Mouse (Mus musculus): ENCODE results near the gene Akt1s1. TPM values are rescaled to one million over a fixed set of nuclear protein-coding genes. Genes with fewer than 3 reads are reported as not detected.
A peak's percentile ranks its signal among the peaks of the same experiment; 100 is the strongest.

Gene Akt1s1
- polyA plus RNA-seq (2015; fragmentation: Nextera tagmentation; extraction: Ambion mirVana), result 105 and 107 TPM in 2 replicates

- Histone ChIP-seq H3K4me3 (ENCODE audit: low read length) (peak within 1 kb of the TSS; percentile 82), H3K9ac (ENCODE audit: low read depth, low read length) (peak within 1 kb of the TSS; percentile 91), H3K9me3 (ENCODE audit: control insufficient read depth, low read length) (no peaks in the 10 kb centered on the region), H3K36me3 (ENCODE audit: control insufficient read depth, insufficient read depth, low read length) (peaks cover 22% of the 10 kb centered on the region; the same call in 1 of the 2 replicates), H3K4me2 (ENCODE audit: low read depth, low read length) (peak within 1 kb of the TSS; percentile 94), H3K27me3 (replicated peaks; ENCODE audit: control insufficient read depth, insufficient read depth, low read length) (no peaks in the 10 kb centered on the region), H3K4me1 (ENCODE audit: control insufficient read depth, insufficient read depth, low read length) (peaks cover 28% of the 10 kb centered on the region), H3K27ac (ENCODE audit: low read length) (peak within 1 kb of the TSS; percentile 99)
- ATAC-seq, result peak; percentile 83
- WGBS, result under 1% methylated on average over 54 of the region's 54 CpGs
These were observed at the start of gene Akt1s1, which contains the start of gene Tbc1d17 for GRCm38 (mm10) chr7:44848561-44849415. Gene Akt1s1, plus strand, starts transcription at chr7:44848991. Gene Tbc1d17, minus strand, starts transcription at chr7:44849079.

DNA sequence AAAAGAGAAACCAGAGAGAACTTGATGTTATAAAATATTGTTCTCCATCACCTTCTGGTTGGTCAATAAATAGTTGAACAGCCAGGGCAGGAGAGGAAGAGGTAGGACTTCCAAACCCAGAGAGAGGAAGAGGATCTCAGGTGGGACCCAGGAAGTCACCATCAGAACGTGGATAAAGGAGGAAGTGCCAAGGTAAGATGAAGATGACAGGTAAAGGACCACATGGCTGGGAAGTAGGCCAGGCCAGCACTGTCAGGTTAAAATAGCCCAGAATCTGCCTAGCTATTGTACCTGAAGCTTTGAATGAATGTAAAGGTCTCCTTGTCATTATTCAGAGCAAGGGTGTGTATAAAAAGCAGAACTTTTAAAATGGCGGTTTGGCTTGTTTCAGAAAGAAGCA, 39.9 kb upstream of the Akt1s1 start:
- Histone ChIP-seq H3K9me3 (ENCODE audit: control insufficient read depth, low read length) (no peaks in the 10 kb centered on the region), H3K4me2 (ENCODE audit: low read depth, low read length) (no peak overlapping the region), H3K27me3 (replicated peaks; ENCODE audit: control insufficient read depth, insufficient read depth, low read length) (no peaks in the 10 kb centered on the region), H3K4me1 (ENCODE audit: control insufficient read depth, insufficient read depth, low read length) (no peaks in the 10 kb centered on the region), H3K36me3 (ENCODE audit: control insufficient read depth, insufficient read depth, low read length) (peaks cover 17% of the 10 kb centered on the region; the same call in 1 of the 2 replicates), H3K4me3 (ENCODE audit: low read length) (no peak overlapping the region), H3K9ac (ENCODE audit: low read depth, low read length) (no peak overlapping the region), H3K27ac (ENCODE audit: low read length) (no peak overlapping the region)
- no peak for ATAC-seq
- 87% methylated on average over 2 of the region's 2 CpGs for WGBS

DNA sequence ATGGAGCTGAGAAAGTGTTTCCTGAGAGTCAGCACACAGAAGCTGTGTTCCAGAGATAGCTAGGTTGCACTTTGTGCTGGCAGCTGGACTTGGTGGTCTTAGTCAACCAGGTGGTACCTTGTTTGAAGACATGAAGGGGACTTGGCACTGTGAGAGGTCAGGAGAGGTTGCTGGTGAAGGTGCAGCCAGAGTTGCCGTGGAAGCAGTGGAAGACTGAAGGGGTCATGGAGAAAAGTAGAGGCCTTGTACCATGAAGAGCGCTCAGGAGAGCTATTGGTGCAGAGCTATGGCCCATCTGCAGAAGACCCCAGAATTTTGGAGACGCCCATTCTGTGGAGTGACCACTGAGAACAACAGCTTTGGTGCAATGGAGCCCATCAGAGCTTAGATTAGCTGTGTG, 39.3 kb upstream of the Akt1s1 start:
- ATAC-seq, result no peak
- Histone ChIP-seq H3K36me3 (ENCODE audit: control insufficient read depth, insufficient read depth, low read length) (peaks cover 17% of the 10 kb centered on the region; the same call in 1 of the 2 replicates), H3K4me2 (ENCODE audit: low read depth, low read length) (no peak overlapping the region), H3K9me3 (ENCODE audit: control insufficient read depth, low read length) (no peaks in the 10 kb centered on the region), H3K27me3 (replicated peaks; ENCODE audit: control insufficient read depth, insufficient read depth, low read length) (no peaks in the 10 kb centered on the region), H3K9ac (ENCODE audit: low read depth, low read length) (no peak overlapping the region), H3K27ac (ENCODE audit: low read length) (no peak overlapping the region), H3K4me1 (ENCODE audit: control insufficient read depth, insufficient read depth, low read length) (no peaks in the 10 kb centered on the region), H3K4me3 (ENCODE audit: low read length) (no peak overlapping the region)
- WGBS, result 97% methylated on average over 3 of the region's 3 CpGs

DNA sequence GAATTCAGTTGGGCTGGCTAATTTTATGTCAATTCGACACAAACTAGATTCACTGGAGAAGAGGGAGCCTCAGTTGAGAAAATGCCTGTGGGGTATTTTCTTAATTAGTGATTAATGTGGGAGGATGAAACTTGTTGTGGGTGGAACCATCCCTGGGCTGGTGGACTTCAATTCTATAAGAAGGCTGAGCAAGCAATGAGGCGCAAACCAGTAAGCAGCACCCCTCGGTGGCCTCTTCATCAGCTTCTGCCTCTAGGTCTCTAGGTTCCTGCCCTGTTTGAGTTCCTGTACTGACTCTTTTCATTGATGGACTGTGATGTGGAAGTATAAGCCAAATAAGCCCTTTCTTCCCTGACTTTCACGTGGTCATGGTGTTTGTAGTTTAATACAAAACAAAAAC, 38.4 kb upstream of the Akt1s1 start:
- Histone ChIP-seq H3K4me2 (ENCODE audit: low read depth, low read length) (no peak overlapping the region), H3K4me3 (ENCODE audit: low read length) (no peak overlapping the region), H3K27ac (ENCODE audit: low read length) (no peak overlapping the region), H3K9me3 (ENCODE audit: control insufficient read depth, low read length) (no peaks in the 10 kb centered on the region), H3K27me3 (replicated peaks; ENCODE audit: control insufficient read depth, insufficient read depth, low read length) (no peaks in the 10 kb centered on the region), H3K4me1 (ENCODE audit: control insufficient read depth, insufficient read depth, low read length) (peaks cover 6% of the 10 kb centered on the region), H3K9ac (ENCODE audit: low read depth, low read length) (no peak overlapping the region), H3K36me3 (ENCODE audit: control insufficient read depth, insufficient read depth, low read length) (peaks cover 17% of the 10 kb centered on the region; the same call in 1 of the 2 replicates)
- 83% methylated on average over 4 of the region's 4 CpGs for WGBS
- no peak for ATAC-seq

DNA sequence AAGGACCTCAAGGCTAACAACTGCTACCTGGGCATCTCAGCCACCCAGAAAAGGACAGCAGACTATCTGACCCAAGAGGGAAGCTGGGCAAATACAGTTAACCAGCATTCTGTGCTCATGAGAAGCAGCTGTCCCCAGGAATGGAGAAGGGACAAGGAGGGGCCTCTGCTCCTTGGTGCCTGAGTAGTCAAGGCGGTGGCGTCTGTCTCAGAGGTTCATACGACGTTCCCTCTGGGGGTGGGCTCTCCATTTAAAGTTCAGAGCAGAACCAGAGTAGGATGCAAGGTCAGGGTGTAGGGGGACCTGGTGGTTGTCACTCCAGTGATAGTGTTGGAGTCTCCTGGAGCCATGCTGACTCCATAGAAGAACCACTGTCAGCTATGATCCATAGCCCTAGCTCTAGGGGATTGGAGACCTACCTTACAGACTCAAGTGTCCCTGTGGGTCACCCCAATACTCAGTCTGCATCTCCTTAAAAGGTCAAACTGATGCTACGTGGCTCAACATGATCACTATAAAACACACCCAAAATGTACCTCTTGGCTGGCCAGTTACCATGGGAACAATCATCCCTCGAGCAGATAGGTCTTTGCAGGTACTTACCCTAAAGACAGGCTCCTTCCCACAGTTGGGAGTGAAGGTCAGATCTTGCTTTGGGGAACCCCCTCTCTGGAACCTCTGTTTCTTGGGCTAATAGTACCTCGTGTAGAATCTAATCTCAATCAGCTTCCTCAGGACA, 37.8 kb upstream of the Akt1s1 start:
- Histone ChIP-seq H3K4me3 (ENCODE audit: low read length) (no peak overlapping the region), H3K9ac (ENCODE audit: low read depth, low read length) (no peak overlapping the region), H3K4me2 (ENCODE audit: low read depth, low read length) (no peak overlapping the region), H3K4me1 (ENCODE audit: control insufficient read depth, insufficient read depth, low read length) (peaks cover 6% of the 10 kb centered on the region), H3K36me3 (ENCODE audit: control insufficient read depth, insufficient read depth, low read length) (peaks cover 17% of the 10 kb centered on the region; the same call in 1 of the 2 replicates), H3K9me3 (ENCODE audit: control insufficient read depth, low read length) (no peaks in the 10 kb centered on the region), H3K27me3 (replicated peaks; ENCODE audit: control insufficient read depth, insufficient read depth, low read length) (no peaks in the 10 kb centered on the region), H3K27ac (ENCODE audit: low read length) (no peak overlapping the region)
- 87% methylated on average over 7 of the region's 7 CpGs for WGBS
- no peak for ATAC-seq

DNA sequence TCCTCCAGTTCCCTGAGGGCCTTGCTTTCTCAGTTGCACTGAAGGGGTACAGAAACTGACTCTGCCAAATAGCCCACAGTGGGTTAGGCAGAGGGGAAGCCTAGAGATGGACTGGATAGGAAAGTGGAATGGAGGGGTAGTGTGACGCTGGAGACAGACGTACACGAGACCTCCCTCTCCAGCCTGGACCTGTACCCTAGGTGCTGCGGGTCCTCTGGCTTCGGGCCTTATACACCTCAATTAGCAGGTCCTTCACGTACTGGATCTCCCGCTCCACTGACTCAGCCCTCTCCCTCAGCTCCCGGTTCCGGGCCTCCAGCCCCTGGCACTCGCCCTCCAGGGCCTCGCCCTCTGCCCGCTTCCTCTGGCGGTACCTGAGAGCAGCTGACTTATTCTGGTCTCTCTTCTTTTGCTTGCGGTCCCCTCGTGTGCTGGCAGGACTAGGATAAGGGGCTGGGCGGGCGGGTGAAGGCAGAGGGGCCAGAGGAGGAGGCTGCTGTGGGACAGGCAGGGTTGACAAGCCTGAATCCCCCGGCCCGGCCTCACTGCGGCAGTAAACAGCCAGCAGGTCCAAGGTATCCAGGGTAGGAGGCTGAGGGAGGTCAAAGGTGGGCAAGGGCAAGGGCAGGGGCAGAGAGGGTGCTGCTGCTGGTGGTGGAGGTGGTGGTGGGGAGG, 36.0 kb upstream of the Akt1s1 start:
- peaks cover 10% of the 10 kb centered on the region for H3K4me1 ChIP-seq (ENCODE audit: control insufficient read depth, insufficient read depth, low read length)
- ATAC-seq, result no peak
- no peaks in the 10 kb centered on the region for H3K27me3 ChIP-seq (replicated peaks; ENCODE audit: control insufficient read depth, insufficient read depth, low read length)
- no peak overlapping the region; the same call in 1 of the 2 replicates for H3K9ac ChIP-seq (ENCODE audit: low read depth, low read length)
- no peaks in the 10 kb centered on the region for H3K9me3 ChIP-seq (ENCODE audit: control insufficient read depth, low read length)
- H3K4me3 ChIP-seq (ENCODE audit: low read length), result no peak overlapping the region
- no peak overlapping the region for H3K4me2 ChIP-seq (ENCODE audit: low read depth, low read length)
- 93% methylated on average over 20 of the region's 20 CpGs for WGBS
- peaks cover 17% of the 10 kb centered on the region; the same call in 1 of the 2 replicates for H3K36me3 ChIP-seq (ENCODE audit: control insufficient read depth, insufficient read depth, low read length)
- H3K27ac ChIP-seq (ENCODE audit: low read length), result no peak overlapping the region

GRCm38 (mm10) chr7:44813985-44814384, 34.8 kb upstream of the Akt1s1 start:
- H3K4me3 ChIP-seq (ENCODE audit: low read length), result no peak overlapping the region
- peaks cover 21% of the 10 kb centered on the region for H3K4me1 ChIP-seq (ENCODE audit: control insufficient read depth, insufficient read depth, low read length)
- H3K36me3 ChIP-seq (ENCODE audit: control insufficient read depth, insufficient read depth, low read length), result peaks cover 17% of the 10 kb centered on the region; the same call in 1 of the 2 replicates
- 91% methylated on average over 3 of the region's 3 CpGs for WGBS
- H3K9ac ChIP-seq (ENCODE audit: low read depth, low read length), result no peak overlapping the region
- H3K4me2 ChIP-seq (ENCODE audit: low read depth, low read length), result no peak overlapping the region
- H3K27me3 ChIP-seq (replicated peaks; ENCODE audit: control insufficient read depth, insufficient read depth, low read length), result no peaks in the 10 kb centered on the region
- no peak for ATAC-seq
- no peak overlapping the region for H3K27ac ChIP-seq (ENCODE audit: low read length)
- no peaks in the 10 kb centered on the region for H3K9me3 ChIP-seq (ENCODE audit: control insufficient read depth, low read length)

DNA sequence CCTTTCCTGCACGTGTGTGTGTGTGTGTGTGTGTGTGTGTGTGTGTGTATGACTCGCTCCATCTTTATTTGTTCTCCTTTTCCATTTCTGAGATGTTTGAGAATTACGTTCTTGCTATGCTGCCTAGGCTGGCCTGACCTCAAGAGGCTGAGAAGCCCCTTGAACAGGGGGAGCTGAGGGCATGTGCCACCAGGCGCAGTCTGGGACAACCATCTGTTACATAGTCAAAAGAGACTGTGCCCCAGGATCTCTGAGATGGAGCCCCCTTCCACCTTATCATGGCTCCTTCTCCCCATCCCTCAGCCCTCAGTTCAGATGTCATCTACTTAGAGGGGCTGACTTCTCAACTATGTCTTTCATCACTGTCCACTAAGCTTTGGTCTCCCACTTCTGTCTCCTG, 34.4 kb upstream of the Akt1s1 start:
- Histone ChIP-seq H3K27ac (ENCODE audit: low read length) (no peak overlapping the region), H3K4me2 (ENCODE audit: low read depth, low read length) (no peak overlapping the region), H3K4me1 (ENCODE audit: control insufficient read depth, insufficient read depth, low read length) (peaks cover 26% of the 10 kb centered on the region), H3K4me3 (ENCODE audit: low read length) (no peak overlapping the region), H3K27me3 (replicated peaks; ENCODE audit: control insufficient read depth, insufficient read depth, low read length) (no peaks in the 10 kb centered on the region), H3K36me3 (ENCODE audit: control insufficient read depth, insufficient read depth, low read length) (peaks cover 17% of the 10 kb centered on the region; the same call in 1 of the 2 replicates), H3K9me3 (ENCODE audit: control insufficient read depth, low read length) (no peaks in the 10 kb centered on the region), H3K9ac (ENCODE audit: low read depth, low read length) (no peak overlapping the region)
- 86% methylated on average over 4 of the region's 4 CpGs for whole genome bisulfite sequencing
- no peak for ATAC-seq
